Mouse (Mus musculus) stomach, embryonic 14.5 days (tissue): ENCODE measurements around the gene Lrmda. TPM values are rescaled to one million over a fixed set of nuclear protein-coding genes. Genes with fewer than 3 reads are reported as not detected.
A peak's percentile ranks its signal among the peaks of the same experiment; 100 is the strongest.

Experiments
- ATAC-seq: fragments of 200-750 bp; cut with Nextera tagmentation; 2 replicates; pipeline ENCODE4 v1.8.0; 2017; ENCODE audit warnings: low read depth, moderate TSS enrichment; ENCODE audit not compliant: insufficient number of reproducible peaks, insufficient read depth, low FRiP score
- H3K27ac ChIP-seq: fragments of 300-500 bp; sonication (generic); 2 replicates; pipeline ENCODE4 v1.5.1; 2014; ENCODE audit warnings: mild to moderate bottlenecking, low read length, moderate library complexity, mixed read lengths
- H3K27me3 ChIP-seq: fragments of 300-500 bp; sonication (generic); 2 replicates; pipeline ENCODE4 v1.6.1; 2014; ENCODE audit warnings: low read length, control low read depth, mixed read lengths; ENCODE audit not compliant: control insufficient read depth, insufficient read depth
- H3K36me3 ChIP-seq: fragments of 300-500 bp; sonication (generic); 2 replicates; pipeline ENCODE4 v1.6.1; 2014; ENCODE audit warnings: mild to moderate bottlenecking, control low read depth, low read length, moderate library complexity, mixed read lengths; ENCODE audit not compliant: control insufficient read depth, insufficient read depth
- H3K4me1 ChIP-seq: fragments of 300-500 bp; sonication (generic); 2 replicates; pipeline ENCODE4 v1.6.1; 2014; ENCODE audit warnings: low read length, control low read depth, mixed read lengths; ENCODE audit not compliant: control insufficient read depth, insufficient read depth
- H3K4me2 ChIP-seq: fragments of 300-500 bp; sonication (generic); replicated peaks from 2 replicates; pipeline ENCODE4 v1.6.1; 2014; ENCODE audit warnings: low read depth, low read length, control low read depth
- H3K4me3 ChIP-seq: fragments of 300-500 bp; sonication (generic); 2 replicates; pipeline ENCODE4 v1.5.1; 2014; ENCODE audit warnings: low read depth, low read length, control low read depth
- H3K9ac ChIP-seq: fragments of 300-500 bp; sonication (generic); replicated peaks from 2 replicates; pipeline ENCODE4 v1.6.1; 2014; ENCODE audit warnings: low read depth, mild to moderate bottlenecking, control low read depth, low read length, moderate library complexity, mixed read lengths
- H3K9me3 ChIP-seq: fragments of 300-500 bp; sonication (generic); 2 replicates; pipeline ENCODE4 v1.6.1; 2016; ENCODE audit warnings: low read depth, low read length, control low read depth; ENCODE audit not compliant: control insufficient read depth
- WGBS: fragments of 180-500 bp; shearing (Covaris S2); extraction: QIAGEN DNeasy Blood & Tissue Kit; methylation state at CpG from one replicate; pipeline ENCODE4 v1.1.7; 2014; 5-methylcytosine and 5-hydroxymethylcytosine counted together
- polyA plus RNA-seq: library from polyadenylated mRNA; unstranded; fragments of >200 nt; fragmentation: Nextera tagmentation; extraction: Ambion mirVana; gene quantifications from 2 replicates; pipeline ENCODE4 v1.2.1, GENCODE M21; 2014

Gene Lrmda
- polyA plus RNA-seq, 1 experiment from 2014 or later: 0.46 TPM

DNA sequence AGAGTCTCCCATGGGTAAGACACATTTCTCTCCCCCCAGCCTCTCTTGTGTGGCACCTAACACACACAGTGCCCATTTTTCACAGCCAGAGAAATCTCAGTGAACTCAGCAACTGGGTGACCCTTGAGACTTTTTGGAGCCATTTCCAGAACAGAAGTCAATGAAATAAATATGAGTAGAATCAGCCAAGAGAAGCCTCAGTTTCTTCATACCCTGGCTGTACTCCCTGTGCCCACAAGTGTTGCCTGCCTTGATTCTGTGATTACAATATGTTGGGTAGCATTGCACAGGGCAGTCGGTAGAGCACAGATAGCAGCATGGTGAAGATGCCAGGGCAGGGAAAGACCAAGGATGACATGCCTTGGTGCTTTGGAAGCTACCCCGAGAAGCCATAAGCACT is 69.1 kb downstream of the Lrmda start:
- no peak overlapping the region for H3K4me3 ChIP-seq
- H3K27me3 ChIP-seq: no peaks in the 10 kb centered on the region
- no peak overlapping the region for H3K9ac ChIP-seq
- H3K4me2 ChIP-seq: no peak overlapping the region
- no peaks in the 10 kb centered on the region for H3K36me3 ChIP-seq
- no peak overlapping the region for H3K27ac ChIP-seq
- ATAC-seq: no peak
- H3K9me3 ChIP-seq: peaks cover 6% of the 10 kb centered on the region; the same call in 1 of the 2 replicates
- peaks cover 40% of the 10 kb centered on the region for H3K4me1 ChIP-seq
- 98% methylated on average over 2 of the region's 2 CpGs for WGBS

DNA sequence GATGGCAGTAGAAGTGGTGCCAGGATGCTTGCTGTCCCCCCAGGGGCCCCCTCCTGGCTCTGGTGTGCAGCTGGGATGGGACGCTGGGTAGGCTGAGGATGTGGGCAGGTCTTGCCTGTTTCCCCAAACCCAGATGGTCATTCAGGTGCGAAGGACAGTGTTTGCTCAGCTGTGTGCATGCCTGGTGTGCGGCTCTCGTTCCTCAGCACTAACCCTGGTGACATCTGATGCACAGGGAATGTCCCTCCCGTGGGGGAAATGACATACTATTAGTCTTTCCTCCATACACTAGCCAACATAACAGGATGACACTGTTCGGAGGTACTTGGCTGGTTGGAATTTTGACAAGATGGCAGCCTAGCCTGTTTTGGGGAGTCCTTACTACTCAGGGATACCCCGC is 69.8 kb downstream of the Lrmda start:
- WGBS: 46% methylated on average over 7 of the region's 7 CpGs
- ATAC-seq: no peak
- Histone ChIP-seq H3K27me3 (no peaks in the 10 kb centered on the region), H3K4me2 (0 out of 2 replicates have a peak overlapping the region, but pooled peaks have one; percentile 26), H3K9ac (no peak overlapping the region), H3K36me3 (no peaks in the 10 kb centered on the region), H3K27ac (peak overlapping the region; percentile 89; the same call in 1 of the 2 replicates), H3K4me3 (no peak overlapping the region), H3K4me1 (peaks cover 40% of the 10 kb centered on the region), H3K9me3 (peaks cover 6% of the 10 kb centered on the region; the same call in 1 of the 2 replicates)

DNA sequence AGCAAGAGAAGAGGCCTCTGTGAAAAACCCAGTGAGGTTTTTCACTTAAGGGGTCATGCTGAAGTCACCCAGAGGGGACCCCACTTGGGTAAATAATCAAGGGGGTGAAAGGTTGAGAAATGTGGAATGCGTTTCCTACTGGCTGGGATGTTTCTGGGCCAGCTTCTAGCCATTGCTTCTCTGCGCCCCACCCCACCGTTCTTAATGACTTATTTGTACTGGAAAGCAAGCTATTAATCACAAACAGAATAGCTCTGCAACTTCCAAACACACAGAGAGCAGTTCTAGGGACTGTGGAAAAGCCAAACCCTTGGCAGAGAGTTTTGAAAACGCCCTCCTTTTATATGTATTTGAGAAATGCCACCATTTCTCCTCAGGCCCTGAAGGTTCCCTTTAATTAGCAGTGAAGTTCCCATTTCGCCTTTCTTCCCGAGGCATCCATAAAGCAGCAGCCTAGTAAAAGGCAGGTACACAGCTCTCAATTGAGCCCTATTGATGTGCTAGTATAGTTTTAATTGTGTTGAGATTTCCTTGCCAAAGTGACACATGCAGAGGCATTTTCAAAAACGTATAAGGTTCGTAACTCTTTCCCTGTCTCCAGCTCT is 70.5 kb downstream of the Lrmda start:
- Histone ChIP-seq H3K4me3 (no peak overlapping the region), H3K9ac (no peak overlapping the region), H3K27me3 (no peaks in the 10 kb centered on the region), H3K36me3 (no peaks in the 10 kb centered on the region), H3K4me1 (peaks cover 40% of the 10 kb centered on the region), H3K27ac (peak overlapping the region; percentile 89), H3K9me3 (peaks cover 6% of the 10 kb centered on the region; the same call in 1 of the 2 replicates), H3K4me2 (peak overlapping the region; percentile 26)
- ATAC-seq: no peak
- WGBS: 22% methylated on average over 8 of the region's 8 CpGs

DNA sequence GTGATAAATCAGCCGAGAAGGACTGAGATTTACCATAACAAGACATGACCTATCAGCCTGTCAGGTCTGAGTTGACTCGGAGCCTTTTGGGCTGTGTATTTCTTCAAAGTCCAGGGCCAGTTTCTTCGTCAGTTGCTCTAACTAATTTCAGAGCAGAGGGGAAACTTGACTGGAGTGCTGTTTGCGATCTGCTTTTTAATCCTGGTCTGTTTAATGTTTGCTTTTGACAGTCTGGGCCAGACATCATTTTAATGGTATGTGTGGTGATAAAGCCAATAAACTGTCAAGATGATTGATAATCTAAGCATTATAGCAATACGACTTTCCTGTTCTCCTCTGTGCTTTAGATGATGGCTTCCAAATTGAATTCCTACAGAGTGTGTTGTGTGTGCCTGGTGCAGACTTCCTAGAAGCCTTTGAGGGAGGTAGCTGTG is 71.3 kb downstream of the Lrmda start:
- H3K4me1 ChIP-seq: peaks cover 40% of the 10 kb centered on the region
- H3K9me3 ChIP-seq: peaks cover 6% of the 10 kb centered on the region; the same call in 1 of the 2 replicates
- peak overlapping the region; percentile 89 for H3K27ac ChIP-seq
- H3K9ac ChIP-seq: no peak overlapping the region
- H3K27me3 ChIP-seq: no peaks in the 10 kb centered on the region
- no peak overlapping the region for H3K4me3 ChIP-seq
- no peaks in the 10 kb centered on the region for H3K36me3 ChIP-seq
- peak; percentile 85 for ATAC-seq
- 0 out of 2 replicates have a peak overlapping the region, but pooled peaks have one; percentile 26 for H3K4me2 ChIP-seq
- WGBS: 3% methylated on average over 5 of the region's 5 CpGs

DNA sequence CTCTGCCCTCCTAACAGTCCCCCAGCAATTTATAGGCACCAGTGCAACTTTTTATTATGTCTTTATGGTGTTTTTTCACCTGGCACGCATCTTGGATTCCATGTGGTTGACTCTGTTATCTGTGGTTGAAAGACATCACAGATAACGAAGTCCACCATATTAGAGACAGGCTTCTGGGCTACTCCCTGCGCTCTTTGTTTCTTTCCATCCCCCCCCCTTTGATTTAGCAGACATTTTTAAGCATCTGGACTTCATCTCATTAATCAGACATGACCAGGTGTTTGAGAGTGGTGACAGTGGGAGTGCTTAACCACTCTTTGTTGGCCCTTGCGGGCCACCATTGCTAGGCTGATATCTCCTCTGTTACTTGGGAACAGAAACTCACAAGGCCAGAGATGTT is 71.8 kb downstream of the Lrmda start:
- ATAC-seq: no peak
- Histone ChIP-seq H3K27me3 (no peaks in the 10 kb centered on the region), H3K27ac (peak overlapping the region; percentile 64; the same call in 1 of the 2 replicates), H3K4me1 (peaks cover 44% of the 10 kb centered on the region), H3K9me3 (peaks cover 6% of the 10 kb centered on the region; the same call in 1 of the 2 replicates), H3K4me2 (no peak overlapping the region), H3K4me3 (no peak overlapping the region), H3K9ac (no peak overlapping the region), H3K36me3 (no peaks in the 10 kb centered on the region)
- 30% methylated on average over 4 of the region's 4 CpGs for WGBS

DNA sequence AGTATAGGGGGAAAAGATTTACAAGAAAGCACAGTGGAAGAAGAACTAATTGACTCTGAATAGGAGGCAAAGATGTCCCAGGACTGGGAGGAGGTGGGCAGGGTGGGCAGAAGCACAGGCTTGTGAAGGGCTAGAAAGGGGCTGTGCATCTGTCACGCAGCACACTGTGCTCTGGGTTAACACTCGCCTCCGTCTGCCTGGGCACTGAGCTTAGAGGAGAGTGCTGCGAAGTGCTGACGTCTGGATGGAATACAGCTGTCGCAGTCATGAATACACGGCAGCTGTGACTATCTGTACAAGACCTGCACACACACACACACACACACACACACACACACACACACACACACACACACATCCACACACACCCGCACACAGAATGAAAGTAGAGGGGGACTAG is 73.6 kb downstream of the Lrmda start:
- peak; percentile 34; the same call in 1 of the 2 replicates for ATAC-seq
- no peak overlapping the region for H3K4me3 ChIP-seq
- H3K27ac ChIP-seq: no peak overlapping the region; the same call in 1 of the 2 replicates
- whole genome bisulfite sequencing: 17% methylated on average over 8 of the region's 8 CpGs
- H3K4me2 ChIP-seq: 0 out of 2 replicates have a peak overlapping the region, but pooled peaks have one; percentile 5
- H3K27me3 ChIP-seq: no peaks in the 10 kb centered on the region
- peaks cover 44% of the 10 kb centered on the region for H3K4me1 ChIP-seq
- H3K36me3 ChIP-seq: no peaks in the 10 kb centered on the region
- H3K9ac ChIP-seq: no peak overlapping the region
- H3K9me3 ChIP-seq: peaks cover 6% of the 10 kb centered on the region; the same call in 1 of the 2 replicates

DNA sequence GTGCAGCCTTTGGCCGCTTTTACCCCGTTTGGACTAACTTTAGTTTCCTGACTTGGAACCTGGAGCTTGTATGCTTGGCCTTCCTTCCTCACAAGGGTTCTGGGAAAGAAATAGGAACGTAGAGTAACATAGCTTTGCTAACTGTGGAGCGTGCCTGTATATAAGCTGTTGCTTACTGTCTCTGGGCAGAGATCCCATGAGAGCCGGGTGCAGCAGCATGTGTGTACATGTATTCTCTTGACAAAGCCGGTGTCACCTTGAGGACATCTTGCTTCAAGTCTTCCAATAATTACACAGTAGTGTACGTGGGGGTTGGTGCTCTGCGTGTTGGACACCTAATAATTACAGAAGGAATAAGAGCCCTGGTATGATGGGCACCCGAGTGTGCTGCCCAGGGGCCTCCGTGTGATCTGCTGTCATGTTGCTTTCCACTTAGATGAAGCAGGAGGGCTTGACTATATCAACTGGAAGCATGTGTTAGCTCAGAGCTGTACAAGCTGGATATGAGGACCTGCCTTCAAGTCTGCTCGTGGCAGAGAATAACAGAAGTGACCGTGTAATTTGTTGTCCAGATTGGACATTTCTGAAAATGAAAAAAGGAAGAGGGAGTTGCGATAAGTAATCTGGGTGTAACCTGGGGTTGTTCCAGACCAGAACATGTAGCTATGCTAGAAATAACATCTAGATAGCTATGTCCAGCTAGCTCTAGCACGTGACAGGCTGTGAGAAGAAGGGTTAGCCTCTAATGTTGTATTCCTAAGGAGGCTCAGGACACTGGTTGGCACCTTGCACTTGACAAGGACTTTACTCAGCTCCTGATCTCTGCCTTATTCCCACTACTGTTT is 82.7 kb downstream of the Lrmda start:
- WGBS: 86% methylated on average over 14 of the region's 14 CpGs
- Histone ChIP-seq H3K4me1 (0 out of 2 replicates have a peak, but pooled peaks cover 3% of the 10 kb centered on the region), H3K27me3 (no peaks in the 10 kb centered on the region), H3K9me3 (no peaks in the 10 kb centered on the region), H3K9ac (no peak overlapping the region), H3K36me3 (no peaks in the 10 kb centered on the region), H3K4me3 (no peak overlapping the region), H3K27ac (no peak overlapping the region), H3K4me2 (no peak overlapping the region)
- ATAC-seq: no peak

DNA sequence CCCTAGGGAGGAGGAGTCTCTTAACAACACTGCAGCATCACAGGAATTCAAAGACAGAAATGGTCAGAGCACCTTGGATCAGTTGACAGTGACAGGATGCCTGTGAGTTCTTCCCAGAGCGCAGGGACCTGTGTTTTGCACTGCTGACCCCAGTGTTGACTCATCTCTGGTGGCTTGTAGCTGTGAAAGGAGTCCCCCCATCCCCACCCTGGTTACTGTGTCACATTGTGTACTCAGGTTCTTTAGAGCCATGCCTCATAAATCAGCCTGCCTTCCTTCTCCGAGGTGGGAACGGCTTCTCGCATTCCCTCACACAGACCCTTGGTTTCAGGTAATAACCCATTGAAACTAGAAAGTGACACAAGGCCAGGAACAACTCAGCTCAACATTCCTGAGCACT is 86.3 kb downstream of the Lrmda start:
- Histone ChIP-seq H3K4me3 (no peak overlapping the region), H3K27ac (no peak overlapping the region), H3K36me3 (no peaks in the 10 kb centered on the region), H3K9me3 (no peaks in the 10 kb centered on the region), H3K4me1 (0 out of 2 replicates have a peak, but pooled peaks cover 3% of the 10 kb centered on the region), H3K27me3 (no peaks in the 10 kb centered on the region), H3K9ac (no peak overlapping the region), H3K4me2 (no peak overlapping the region)
- WGBS: 36% methylated on average over 4 of the region's 4 CpGs
- ATAC-seq: no peak
